Mouse (Mus musculus) C2C12 (cell line): ENCODE data around the gene Susd4. TPM values are rescaled to one million over a fixed set of nuclear protein-coding genes. Genes with fewer than 3 reads are reported as not detected.

Source experiments
- H3K27me3 ChIP-seq: one replicate; pipeline ENCODE4 v1.6.1; 2011; ENCODE audit not compliant: control insufficient read depth, insufficient read depth, insufficient read length
- H3K36me3 ChIP-seq: one replicate; pipeline ENCODE4 v1.6.1; 2011; ENCODE audit not compliant: control insufficient read depth, insufficient read depth
- H3K4me3 ChIP-seq: one replicate; pipeline ENCODE4 v1.5.1; 2011; ENCODE audit warnings: mild to moderate bottlenecking, control low read depth; ENCODE audit not compliant: poor library complexity, insufficient read depth, severe bottlenecking
- H3K79me2 ChIP-seq: one replicate; pipeline ENCODE4 v1.6.1; 2011; ENCODE audit not compliant: control insufficient read depth, insufficient read depth
- H3K79me3 ChIP-seq: one replicate; pipeline ENCODE4 v1.6.1; 2011; ENCODE audit warnings: low read depth, control low read depth
- H3ac ChIP-seq: one replicate; pipeline ENCODE3; 2011; ENCODE audit warnings: low read depth; ENCODE audit not compliant: control insufficient read depth, insufficient read length
- CEBPB ChIP-seq: IDR thresholded peaks from one replicate; pipeline ENCODE4 v1.6.1; 2011; ENCODE audit warnings: low read depth, mild to moderate bottlenecking, control low read depth, moderate library complexity
- CTCF ChIP-seq: IDR thresholded peaks from one replicate; pipeline ENCODE4 v1.5.1; 2011; ENCODE audit not compliant: control insufficient read depth, insufficient read depth, insufficient read length
- FOSL1 ChIP-seq: IDR thresholded peaks from one replicate; pipeline ENCODE4 v1.8.0; 2011; ENCODE audit warnings: mild to moderate bottlenecking, low read length; ENCODE audit not compliant: poor library complexity, insufficient read depth, severe bottlenecking
- MAX ChIP-seq: IDR thresholded peaks from one replicate; pipeline ENCODE4 v1.6.1; 2011; ENCODE audit warnings: mild to moderate bottlenecking, control low read depth
- MYOD1 ChIP-seq: IDR thresholded peaks from one replicate; pipeline ENCODE4 v1.6.1; 2011; ENCODE audit warnings: low read depth; ENCODE audit not compliant: control insufficient read depth, insufficient read length
- MYOG ChIP-seq: IDR thresholded peaks from one replicate; pipeline ENCODE4 v1.6.1; 2011; ENCODE audit not compliant: control insufficient read depth, insufficient read length; ENCODE audit errors: extremely low read depth
- USF1 ChIP-seq: IDR thresholded peaks from one replicate; pipeline ENCODE4 v1.6.1; 2011; ENCODE audit warnings: low read depth, mild to moderate bottlenecking, control low read depth, moderate library complexity
- polyA plus RNA-seq: library from polyadenylated mRNA; unstranded; fragments of >200 nt; fragmentation: generic; extraction: Trizol; gene quantifications from one replicate; pipeline ENCODE4 v1.2.1, GENCODE M21; 2012; ENCODE audit warnings: missing spikeins

Susd4 gene
- polyA plus RNA-seq, 1 experiment: 0.07 TPM

DNA sequence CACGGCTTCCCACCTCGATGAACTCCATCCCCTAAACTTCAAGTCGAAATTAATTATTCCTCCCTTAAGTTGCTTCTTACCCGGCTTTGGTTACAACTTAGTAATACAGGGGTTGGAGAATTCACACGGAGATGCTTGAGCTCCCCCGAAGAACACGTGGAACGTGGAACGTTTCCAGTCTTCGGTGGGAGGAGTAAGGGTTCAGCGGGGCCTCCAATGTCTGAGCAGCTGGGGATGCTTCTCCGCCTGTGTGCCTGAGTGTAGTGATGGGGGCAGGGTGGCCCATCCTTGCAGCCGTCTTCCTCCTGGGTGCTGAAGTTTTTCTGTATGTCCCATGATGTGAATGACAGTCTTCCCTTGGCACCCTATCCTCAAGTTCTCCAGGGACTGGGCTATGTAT is 14.6 kb downstream of the Susd4 start:
- no peaks in the 10 kb centered on the region for H3K79me2 ChIP-seq
- H3K27me3 ChIP-seq: peaks cover 3% of the 10 kb centered on the region
- TF ChIP-seq MYOD1: no peak
- H3K4me3 ChIP-seq: no peak overlapping the region
- no peaks in the 10 kb centered on the region for H3K36me3 ChIP-seq
- no peaks in the 10 kb centered on the region for H3K79me3 ChIP-seq
- no peak overlapping the region for H3ac ChIP-seq

DNA sequence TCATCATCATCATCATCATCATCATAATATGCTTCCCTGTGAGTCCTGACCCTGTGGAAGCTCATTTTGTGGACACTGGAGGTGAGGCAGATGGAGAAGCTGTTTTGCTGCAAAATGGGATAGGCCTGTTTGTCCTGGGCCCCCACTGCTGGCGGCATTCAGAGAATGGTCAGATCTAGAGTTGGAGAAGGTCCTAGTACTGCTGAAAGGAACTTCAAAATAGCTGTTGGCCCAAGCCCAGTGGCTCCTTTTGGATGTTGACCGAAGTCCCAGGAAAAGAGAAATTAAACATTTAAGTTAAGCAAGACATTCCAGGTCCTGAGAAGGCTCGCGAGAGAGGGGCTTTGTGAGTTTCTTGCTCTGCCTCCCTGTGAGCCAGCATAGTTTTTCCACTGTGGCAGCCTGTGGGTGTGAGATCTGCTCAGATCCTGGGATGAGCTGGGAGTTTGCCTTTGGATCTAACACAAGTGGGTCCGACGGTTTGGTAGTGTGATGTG is 15.4 kb downstream of the Susd4 start:
- H3K79me2 ChIP-seq: no peaks in the 10 kb centered on the region
- no peaks in the 10 kb centered on the region for H3K36me3 ChIP-seq
- H3ac ChIP-seq: no peak overlapping the region
- TF ChIP-seq FOSL1: no peak
- no peak for TF ChIP-seq CTCF
- peaks cover 3% of the 10 kb centered on the region for H3K27me3 ChIP-seq
- H3K4me3 ChIP-seq: no peak overlapping the region
- no peaks in the 10 kb centered on the region for H3K79me3 ChIP-seq

DNA sequence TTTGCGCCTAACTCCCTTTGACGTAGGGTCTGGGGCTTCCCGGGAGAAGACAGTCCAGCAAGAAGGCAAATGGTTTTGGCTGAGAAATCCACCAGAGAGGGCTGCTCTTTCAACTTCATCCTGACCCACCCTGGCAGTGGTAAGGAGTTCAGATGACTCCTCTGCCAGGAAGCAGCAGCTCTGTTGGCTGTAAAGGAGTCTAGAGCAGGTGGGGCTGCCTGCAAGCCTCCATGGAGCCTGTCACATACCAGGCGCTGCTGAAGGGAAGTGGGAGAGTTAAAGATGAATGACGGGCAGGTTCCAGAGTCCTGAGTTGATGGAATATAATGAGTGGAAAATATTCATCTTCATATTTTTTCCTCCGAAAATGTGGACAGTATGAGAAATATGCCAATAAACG is 20.1 kb downstream of the Susd4 start:
- no peak overlapping the region for H3K4me3 ChIP-seq
- no peaks in the 10 kb centered on the region for H3K36me3 ChIP-seq
- H3K79me2 ChIP-seq: no peaks in the 10 kb centered on the region
- TF ChIP-seq MYOG (no peak), USF1 (no peak), CTCF (no peak), FOSL1 (no peak), MAX (no peak), CEBPB (no peak), MYOD1 (no peak)
- no peaks in the 10 kb centered on the region for H3K79me3 ChIP-seq
- no peaks in the 10 kb centered on the region for H3K27me3 ChIP-seq
- H3ac ChIP-seq: no peak overlapping the region

DNA sequence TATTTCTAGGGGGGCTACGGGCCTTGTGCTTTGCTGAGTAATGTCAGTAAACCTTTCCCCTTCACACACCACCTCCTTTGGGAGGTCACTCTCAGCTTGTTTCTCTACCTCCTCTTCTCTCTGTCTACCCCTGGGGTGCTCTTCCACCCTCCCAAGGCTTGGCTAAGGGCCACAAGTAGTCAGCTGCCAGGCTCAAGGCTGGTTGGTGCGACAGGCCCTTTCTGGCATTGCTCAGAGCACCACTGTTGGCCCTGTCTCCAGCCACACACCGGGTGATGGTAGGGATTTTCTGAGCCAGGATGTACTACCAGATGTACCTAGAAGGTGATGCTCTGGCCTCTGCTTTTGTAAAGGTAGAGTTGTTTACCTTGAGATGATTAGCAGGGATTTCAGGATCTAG is 21.1 kb downstream of the Susd4 start:
- Histone ChIP-seq H3K27me3 (no peaks in the 10 kb centered on the region), H3K36me3 (no peaks in the 10 kb centered on the region), H3K79me2 (no peaks in the 10 kb centered on the region), H3K79me3 (no peaks in the 10 kb centered on the region), H3ac (no peak overlapping the region), H3K4me3 (no peak overlapping the region)
- TF ChIP-seq CEBPB (no peak), MAX (no peak), MYOG (no peak), MYOD1 (no peak), FOSL1 (no peak), USF1 (no peak)

DNA sequence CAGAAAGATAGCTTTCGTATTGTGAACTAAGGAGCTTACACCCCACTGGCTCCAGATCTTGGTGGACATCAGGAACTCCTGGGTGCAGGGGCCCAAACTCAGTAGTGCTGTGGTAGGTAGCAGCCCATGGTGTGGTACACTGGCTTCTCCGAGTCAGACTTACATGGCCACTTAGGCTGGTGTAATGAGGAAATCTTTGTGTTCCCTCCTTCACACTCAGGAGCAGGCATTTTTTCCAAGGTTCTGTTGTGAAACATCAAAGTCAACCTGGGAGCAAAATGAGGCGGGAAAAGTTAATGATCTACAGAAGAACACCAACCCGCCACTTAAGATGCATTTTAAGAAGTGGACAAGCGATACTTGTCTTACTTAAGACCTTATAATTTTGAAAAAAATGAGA is 21.8 kb downstream of the Susd4 start:
- H3K79me2 ChIP-seq: no peaks in the 10 kb centered on the region
- no peak overlapping the region for H3ac ChIP-seq
- H3K27me3 ChIP-seq: no peaks in the 10 kb centered on the region
- TF ChIP-seq FOSL1 (no peak), USF1 (no peak), CEBPB (no peak), CTCF (no peak), MYOD1 (no peak), MYOG (no peak), MAX (no peak)
- H3K79me3 ChIP-seq: no peaks in the 10 kb centered on the region
- H3K4me3 ChIP-seq: no peak overlapping the region
- no peaks in the 10 kb centered on the region for H3K36me3 ChIP-seq

DNA sequence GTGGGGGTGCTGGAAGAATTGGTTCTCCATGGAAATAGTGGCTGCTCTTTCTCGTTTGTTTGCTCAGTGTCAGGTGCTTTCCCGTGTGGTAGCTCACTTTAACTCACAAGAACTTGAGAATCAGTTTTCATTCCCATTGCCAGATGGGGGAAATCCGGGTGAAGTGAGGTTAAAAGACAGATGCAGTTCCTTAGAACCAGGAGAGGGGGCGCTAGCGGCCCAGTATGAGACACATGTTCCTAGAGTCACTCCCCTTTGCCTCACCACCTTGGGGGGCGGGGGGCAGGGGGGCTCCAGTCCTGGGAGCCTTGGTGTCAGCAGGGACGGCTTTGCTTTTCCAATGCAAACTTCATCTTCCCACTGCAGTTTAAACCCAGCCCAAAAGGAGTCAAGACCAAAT is 23.4 kb downstream of the Susd4 start:
- Histone ChIP-seq H3ac (no peak overlapping the region), H3K36me3 (no peaks in the 10 kb centered on the region), H3K4me3 (no peak overlapping the region), H3K27me3 (no peaks in the 10 kb centered on the region), H3K79me3 (no peaks in the 10 kb centered on the region), H3K79me2 (no peaks in the 10 kb centered on the region)
- TF ChIP-seq MYOD1: no peak
- TF ChIP-seq MYOG: no peak
- TF ChIP-seq CTCF: no peak
- no peak for TF ChIP-seq MAX
- TF ChIP-seq CEBPB: no peak
- TF ChIP-seq FOSL1: no peak
- no peak for TF ChIP-seq USF1
